Mouse (Mus musculus) erythroblast, embryonic 14.5 days (primary cell): ENCODE measurements around the gene Trim31.

Experiments
- GATA1 ChIP-seq: IDR thresholded peaks from 2 replicates; pipeline ENCODE4 v1.6.1; 2012; ENCODE audit warnings: low read length, inconsistent platforms, mixed read lengths
- TAL1 ChIP-seq: IDR thresholded peaks from 3 replicates; pipeline ENCODE4 v1.6.1; 2012; ENCODE audit warnings: low read length, inconsistent platforms, mixed read lengths

DNA sequence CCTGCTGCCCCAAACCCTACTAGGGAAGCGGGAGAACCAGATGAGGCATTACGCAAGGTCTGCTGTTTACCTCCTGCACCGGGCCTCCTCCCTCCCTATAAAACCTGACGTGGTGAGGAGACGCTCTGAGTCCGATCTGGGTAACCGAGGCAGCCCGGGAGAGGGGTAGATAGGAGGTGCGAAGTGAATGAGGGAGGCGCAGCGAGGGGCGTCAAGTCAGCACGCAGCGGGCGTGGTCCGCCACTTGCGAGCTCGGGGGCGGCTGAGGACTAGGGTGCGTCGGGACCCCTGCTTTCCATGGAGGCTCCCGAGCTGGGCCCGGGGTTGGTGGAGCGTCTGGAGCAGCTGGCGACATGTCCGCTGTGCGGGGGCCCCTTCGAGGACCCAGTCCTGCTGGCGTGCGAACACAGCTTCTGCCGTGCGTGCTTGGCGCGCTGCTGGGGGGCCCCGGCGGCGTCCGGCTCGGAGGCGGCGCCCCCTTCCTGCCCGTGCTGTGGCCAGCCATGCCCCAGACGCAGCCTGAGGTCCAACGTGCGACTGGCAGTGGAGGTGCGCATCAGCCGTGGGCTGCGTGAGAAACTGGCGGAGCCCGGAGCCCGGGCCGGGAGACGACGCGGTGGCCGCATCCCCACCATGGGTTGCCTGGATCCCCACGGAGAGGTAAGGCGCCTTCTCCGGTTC, 45.0 kb downstream of the Trim31 start, which contains the start of gene Rnf39:
- TF ChIP-seq TAL1, result no peak
- TF ChIP-seq GATA1, result no peak
